Mouse (Mus musculus): ENCODE data around the gene Cox6a1. TPM values are rescaled to one million over a fixed set of nuclear protein-coding genes. Genes with fewer than 3 reads are reported as not detected.

Cox6a1 gene
- polyA plus RNA-seq, 2 experiments, result 731 to 747 TPM

DNA sequence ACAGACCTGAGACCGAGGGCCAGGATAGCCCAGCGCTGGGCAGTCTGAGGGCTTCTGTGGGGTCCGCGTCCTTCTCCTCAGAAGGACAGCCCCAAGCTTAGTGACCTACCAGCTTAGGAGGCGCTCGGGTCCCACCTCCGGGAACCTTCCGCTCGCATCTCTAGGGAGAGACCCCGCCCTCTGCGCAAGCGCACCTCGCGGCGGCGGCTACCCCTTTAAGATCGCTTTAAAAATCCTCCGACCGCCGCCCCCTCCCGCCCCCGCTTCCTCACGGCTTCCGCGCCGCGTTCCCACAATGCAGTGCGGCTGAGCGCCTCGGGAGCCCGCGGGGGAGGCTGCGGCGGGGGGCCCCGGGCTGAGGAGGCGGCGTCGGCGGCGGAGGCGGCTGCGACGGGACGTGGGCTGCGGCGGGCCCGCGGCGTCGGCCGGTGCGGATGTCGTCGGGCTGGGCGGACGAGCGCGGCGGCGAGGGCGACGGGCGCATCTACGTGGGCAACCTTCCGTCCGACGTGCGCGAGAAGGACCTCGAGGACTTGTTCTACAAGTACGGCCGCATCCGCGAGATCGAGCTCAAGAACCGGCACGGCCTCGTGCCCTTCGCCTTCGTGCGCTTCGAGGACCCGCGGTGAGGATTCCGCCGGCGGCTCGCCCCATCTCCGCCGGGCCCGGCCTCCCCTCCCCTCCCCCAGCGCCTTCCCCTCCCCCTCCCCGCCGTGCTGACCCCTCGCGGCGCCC, 21.7 kb downstream of the Cox6a1 start, which contains the start of gene Srsf9:
Gene Srsf9 (plus strand): TSS at position 303 of the 735 bp plus-strand sequence.
- H3K9me3 ChIP-seq (ENCODE audit: control insufficient read depth, low read length), result no peaks in the 10 kb centered on the region
- H3K27ac ChIP-seq, result peak within 1 kb of the TSS; percentile 92
- WGBS (ENCODE audit: insufficient replicate concordance), result under 1% methylated on average over 87 of the region's 97 CpGs
- H3K9ac ChIP-seq (replicated peaks), result peak within 1 kb of the TSS; percentile 97
- peak within 1 kb of the TSS; percentile 90 to 93 for H3K4me3 ChIP-seq (ENCODE audit: insufficient read depth in 1 of 2, low read depth in 2 of 2, low read length in 2 of 2)
- peak within 1 kb of the TSS; percentile 93 for H3K4me2 ChIP-seq (ENCODE audit: low read depth)
- peaks cover 21 to 25% of the 10 kb centered on the region in 2 experiments for H3K4me1 ChIP-seq (replicated peaks; ENCODE audit: control insufficient read depth in 2 of 2, insufficient read depth in 2 of 2, low read length in 1 of 2)
- ATAC-seq (ENCODE audit: insufficient read depth), result peak; percentile 90
- no peaks in the 10 kb centered on the region for H3K27me3 ChIP-seq (ENCODE audit: control insufficient read depth, insufficient read depth, low read length)
- DNase-seq (ENCODE audit: low read depth in 3 of 3, low spot score in 3 of 3), result peak; percentile 88 to 89 (median 88)
- TF ChIP-seq CTCF (IDR thresholded peaks at IDR 0.05; ENCODE audit: low read depth) (no peak), EP300 (IDR thresholded peaks at IDR 0.05; ENCODE audit: low read depth) (no peak)
- peaks cover 29% of the 10 kb centered on the region for H3K36me3 ChIP-seq (replicated peaks; ENCODE audit: control insufficient read depth, insufficient read depth, low read depth)

DNA sequence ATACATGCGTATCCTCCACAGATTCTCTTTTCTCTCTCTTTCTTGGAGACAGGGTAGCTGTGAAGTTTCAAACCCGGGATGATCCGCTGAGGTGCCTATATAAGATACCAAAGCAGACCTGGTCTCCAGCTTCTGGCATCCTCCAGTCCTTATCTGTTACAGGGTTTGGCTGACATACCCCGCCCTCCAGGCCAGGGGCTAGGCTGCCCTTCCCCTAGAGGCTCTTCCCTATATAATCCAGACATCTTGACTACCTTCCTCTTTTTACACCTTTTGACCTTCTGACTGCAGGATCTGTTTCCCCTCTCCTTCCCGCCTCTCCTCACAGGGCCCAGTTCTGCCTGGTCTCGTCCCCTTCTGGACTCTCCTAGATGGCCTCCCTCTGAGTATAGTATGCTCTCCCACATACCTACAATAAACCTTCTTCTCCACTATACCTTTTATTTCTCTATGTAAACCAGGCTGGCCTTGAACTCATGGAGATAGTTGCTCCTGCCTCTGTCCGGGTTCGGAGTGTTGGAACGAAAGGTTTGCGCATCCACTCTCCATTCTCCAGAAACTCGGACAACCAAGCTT, 22.4 kb downstream of the Cox6a1 start:
- H3K36me3 ChIP-seq (replicated peaks; ENCODE audit: control insufficient read depth, insufficient read depth, low read depth), result peaks cover 22% of the 10 kb centered on the region
- H3K4me3 ChIP-seq (ENCODE audit: insufficient read depth in 1 of 2, low read depth in 2 of 2, low read length in 2 of 2), result peak overlapping the region; percentile 90 to 93
- peak overlapping the region; percentile 92 for H3K27ac ChIP-seq
- peak in 1 of 3 experiments; percentile 61 for DNase-seq (ENCODE audit: low read depth in 3 of 3, low spot score in 3 of 3)
- no peak for TF ChIP-seq EP300 (IDR thresholded peaks at IDR 0.05; ENCODE audit: low read depth)
- 0 out of 2 replicates have a peak, but pooled peaks have one; percentile 17 for TF ChIP-seq CTCF (IDR thresholded peaks at IDR 0.05; ENCODE audit: low read depth)
- peaks cover 21 to 24% of the 10 kb centered on the region in 2 experiments for H3K4me1 ChIP-seq (replicated peaks; ENCODE audit: control insufficient read depth in 2 of 2, insufficient read depth in 2 of 2, low read length in 1 of 2)
- 9% methylated on average over 11 of the region's 11 CpGs for WGBS (ENCODE audit: insufficient replicate concordance)
- no peaks in the 10 kb centered on the region for H3K9me3 ChIP-seq (ENCODE audit: control insufficient read depth, low read length)
- ATAC-seq (ENCODE audit: insufficient read depth), result peak; percentile 81
- peak overlapping the region; percentile 97 for H3K9ac ChIP-seq (replicated peaks)
- H3K4me2 ChIP-seq (ENCODE audit: low read depth), result peak overlapping the region; percentile 93
- no peaks in the 10 kb centered on the region for H3K27me3 ChIP-seq (ENCODE audit: control insufficient read depth, insufficient read depth, low read length)

DNA sequence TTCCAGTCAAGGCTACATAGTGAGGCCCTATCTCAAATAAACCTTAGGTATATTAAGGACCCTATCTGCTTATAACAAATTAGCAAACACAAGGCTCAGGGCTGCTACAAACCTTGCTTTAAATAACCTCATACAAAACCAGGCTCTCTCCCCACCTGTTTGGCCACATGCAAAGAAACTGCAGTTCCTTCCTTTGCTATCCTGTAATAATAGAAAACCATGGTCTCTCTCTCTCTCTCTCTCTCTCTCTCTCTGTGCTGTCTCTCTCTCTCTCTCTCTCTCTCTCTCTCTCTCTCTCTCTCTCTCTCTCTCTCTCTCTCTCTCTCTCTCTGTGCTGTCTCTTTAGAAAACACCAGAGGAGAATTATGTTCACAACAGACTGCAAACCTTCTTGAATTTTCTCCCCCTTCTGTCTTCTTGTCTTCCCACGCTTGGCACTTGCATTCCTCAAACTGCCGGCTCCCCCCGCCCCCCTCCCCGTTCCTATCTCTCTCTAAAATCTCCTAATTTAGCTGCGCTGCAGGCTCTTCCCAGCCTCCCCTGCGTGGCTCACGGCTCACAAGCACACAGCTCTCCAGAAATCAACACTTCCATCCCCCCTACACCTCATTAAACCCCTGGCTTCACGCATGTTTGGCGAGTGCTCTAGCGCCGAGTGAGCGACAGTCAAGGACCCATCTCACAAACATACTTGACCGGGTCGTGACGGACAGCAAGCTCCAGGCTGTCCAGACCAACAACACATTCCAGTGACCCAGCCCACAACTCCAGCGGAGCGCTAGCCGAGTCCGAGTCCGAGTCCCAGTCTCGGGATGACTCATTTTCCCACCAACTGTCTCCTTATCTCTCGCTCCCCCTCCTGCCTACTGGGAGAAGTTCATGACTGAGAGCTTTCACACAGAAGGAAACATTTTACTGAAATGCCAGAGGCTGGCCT, 29.5 kb downstream of the Cox6a1 start:
- Histone ChIP-seq H3K36me3 (replicated peaks; ENCODE audit: control insufficient read depth, insufficient read depth, low read depth) (no peaks in the 10 kb centered on the region), H3K4me1 (replicated peaks; ENCODE audit: control insufficient read depth in 2 of 2, insufficient read depth in 2 of 2, low read length in 1 of 2) (peaks cover 8 to 25% of the 10 kb centered on the region in 2 experiments), H3K27me3 (ENCODE audit: control insufficient read depth, insufficient read depth, low read length) (no peaks in the 10 kb centered on the region), H3K9ac (replicated peaks) (peak overlapping the region; percentile 67), H3K9me3 (ENCODE audit: control insufficient read depth, low read length) (no peaks in the 10 kb centered on the region), H3K27ac (peak overlapping the region; percentile 23), H3K4me3 (ENCODE audit: insufficient read depth in 1 of 2, low read depth in 2 of 2, low read length in 2 of 2) (peak overlapping the region; percentile 52 to 62), H3K4me2 (ENCODE audit: low read depth) (peak overlapping the region; percentile 88)
- WGBS (ENCODE audit: insufficient replicate concordance), result 2% methylated on average over 22 of the region's 22 CpGs
- TF ChIP-seq EP300 (IDR thresholded peaks at IDR 0.05; ENCODE audit: low read depth), result no peak
- TF ChIP-seq CTCF (IDR thresholded peaks at IDR 0.05; ENCODE audit: low read depth), result peak; percentile 74
- DNase-seq (ENCODE audit: low read depth in 3 of 3, low spot score in 3 of 3), result peak in 1 of 3 experiments; percentile 58
- peak; percentile 68 for ATAC-seq (ENCODE audit: insufficient read depth)

DNA sequence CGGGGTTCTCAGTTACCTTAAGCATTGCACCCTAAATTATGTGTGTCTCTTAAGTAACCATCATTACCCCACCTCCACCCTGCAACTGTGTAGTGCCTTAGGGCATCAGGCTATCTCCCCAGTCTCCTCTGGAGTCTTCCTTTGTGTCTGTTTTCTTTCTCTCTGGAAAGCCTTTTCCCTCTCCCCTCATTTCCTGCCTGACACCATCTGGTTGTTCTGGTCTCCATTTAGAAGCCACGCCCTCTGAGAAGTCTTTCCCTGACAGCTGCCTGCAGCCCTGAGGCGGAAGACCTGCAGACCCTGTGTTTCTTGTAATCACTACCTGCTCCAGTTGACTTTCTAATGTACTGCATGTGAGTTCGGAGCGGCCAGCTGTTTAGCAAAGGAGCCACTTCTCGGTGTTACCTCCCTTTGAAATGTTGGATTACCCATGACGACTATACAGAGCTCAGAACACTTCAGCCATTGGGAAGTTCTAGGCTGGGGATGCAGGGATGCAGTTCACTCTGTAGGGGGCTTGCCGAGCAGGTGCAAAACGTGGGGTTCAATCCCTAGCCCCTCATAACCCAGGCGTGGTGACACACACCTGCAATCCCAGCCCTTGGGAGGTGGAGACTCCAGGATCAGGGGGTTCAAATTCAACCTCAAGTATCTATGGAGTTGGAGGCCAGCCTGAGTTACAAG, 31.0 kb downstream of the Cox6a1 start:
- Histone ChIP-seq H3K4me3 (ENCODE audit: insufficient read depth in 1 of 2, low read depth in 2 of 2, low read length in 2 of 2) (no peak overlapping the region), H3K36me3 (replicated peaks; ENCODE audit: control insufficient read depth, insufficient read depth, low read depth) (no peaks in the 10 kb centered on the region)

More for the DNA sequence above, 31.0 kb downstream of the Cox6a1 start:
- Histone ChIP-seq H3K9me3 (ENCODE audit: control insufficient read depth, low read length) (no peaks in the 10 kb centered on the region), H3K27ac (no peak overlapping the region), H3K9ac (replicated peaks) (no peak overlapping the region), H3K27me3 (ENCODE audit: control insufficient read depth, insufficient read depth, low read length) (no peaks in the 10 kb centered on the region), H3K4me1 (replicated peaks; ENCODE audit: control insufficient read depth in 2 of 2, insufficient read depth in 2 of 2, low read length in 1 of 2) (peaks cover 20 to 37% of the 10 kb centered on the region in 2 experiments), H3K4me2 (ENCODE audit: low read depth) (no peak overlapping the region)
- TF ChIP-seq EP300 (IDR thresholded peaks at IDR 0.05; ENCODE audit: low read depth) (no peak), CTCF (IDR thresholded peaks at IDR 0.05; ENCODE audit: low read depth) (no peak)
- DNase-seq (ENCODE audit: low read depth in 3 of 3, low spot score in 3 of 3) (no peak), ATAC-seq (ENCODE audit: insufficient read depth) (no peak)
- WGBS (ENCODE audit: insufficient replicate concordance), result 12% methylated on average over 10 of the region's 10 CpGs

Measured in liver, embryonic 14.5 days (tissue).